Mouse (Mus musculus): ENCODE data around the gene Foxp4.

DNA sequence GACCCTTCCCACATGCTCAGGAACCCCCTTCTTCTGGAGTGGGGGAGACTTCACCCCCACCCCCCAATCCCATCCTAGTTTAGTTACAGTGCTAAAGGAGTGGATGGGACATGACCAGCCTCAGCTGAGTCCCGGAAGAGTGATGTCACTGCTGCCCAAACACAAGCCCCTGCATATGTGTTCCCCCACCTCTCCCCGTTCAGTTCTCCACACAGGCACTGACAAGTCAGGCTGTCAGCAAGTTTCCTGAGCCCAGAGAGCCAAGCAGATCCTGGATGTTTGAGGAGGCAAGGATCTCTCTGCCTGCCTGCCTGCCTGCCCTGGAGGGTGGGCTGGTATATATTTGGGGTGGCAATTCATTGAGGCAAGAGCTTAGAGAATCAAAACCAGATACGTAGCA, 45.2 kb downstream of the Foxp4 start:
- TF ChIP-seq CTCF (IDR thresholded peaks at IDR 0.05; ENCODE audit: low read depth) (no peak), EP300 (optimal IDR thresholded peaks at IDR 0.05) (no peak)
